ENCODE assay signal across 16 mouse cellular contexts in genomic region chr9:121279216-121279615, GRCm38 (mm10).
"Had no signal": no experiment of that assay in that cellular context is flagged by ENCODE, and none has a peak within 500 bp of the region (broad histone marks: within the 10 kb centered on the region; RNA-seq: fewer than 3 reads in every experiment).

No protein-coding gene starts in this region.

- H3K4me3 ChIP-seq: liver, embryonic 15.5 days; lung, embryonic 15.5 days; megakaryocyte, embryonic 14.5 days; midbrain, embryonic 15.5 days; neural tube, embryonic 12.5 days had no signal

- DNase-seq: liver, postnatal 0 days; lung, adult 2 months; lung, postnatal 14 days; lung, postnatal 36 days; right cerebral cortex, postnatal 14 days; spleen, adult 18-20 months; thymus, adult 2 months; thymus, postnatal 25 days; thymus, postnatal 4 days had no signal

- H3K27me3 ChIP-seq: liver, embryonic 15.5 days; lung, embryonic 15.5 days; midbrain, embryonic 13.5 days; midbrain, embryonic 15.5 days; neural tube, embryonic 12.5 days had no signal

- H3K36me3 ChIP-seq: liver, embryonic 15.5 days; lung, embryonic 15.5 days; midbrain, embryonic 15.5 days; neural tube, embryonic 12.5 days had no signal

- H3K27ac ChIP-seq: liver, embryonic 15.5 days; lung, embryonic 15.5 days; macrophage; midbrain, embryonic 13.5 days; midbrain, embryonic 15.5 days; neural tube, embryonic 12.5 days had no signal
